Mouse (Mus musculus) CH12.LX (cell line): ENCODE results near the gene March6. TPM values are rescaled to one million over a fixed set of nuclear protein-coding genes. Genes with fewer than 3 reads are reported as not detected.

Experiments
- DNase-seq: peaks from one replicate; pipeline ENCODE4 v3.0.0-alpha.2; 2013; ENCODE audit errors: extremely low read depth
- H3K27ac ChIP-seq: 2 replicates; pipeline ENCODE4 v1.5.1; 2012; ENCODE audit warnings: low read depth, mild to moderate bottlenecking, control low read depth, moderate library complexity; ENCODE audit not compliant: insufficient read depth
- H3K27me3 ChIP-seq: replicated peaks from 2 replicates; pipeline ENCODE3; 2012; ENCODE audit warnings: inconsistent platforms
- H3K36me3 ChIP-seq, 2 experiments: replicated peaks in 1 of 2; 2 replicates each; pipeline versions ENCODE3 to v1.6.1; 2012; ENCODE audit warnings: inconsistent platforms in 1 of 2, low read length in 1 of 2, mild to moderate bottlenecking in 1 of 2, mixed read lengths in 1 of 2, moderate library complexity in 1 of 2; ENCODE audit not compliant: control insufficient read depth in 1 of 2, insufficient read depth in 1 of 2
- H3K4me1 ChIP-seq, 2 experiments: 2 replicates each; pipeline ENCODE4 v1.6.1; 2012; ENCODE audit warnings: inconsistent platforms in 1 of 2, moderate library complexity in 1 of 2; ENCODE audit not compliant: insufficient read depth in 2 of 2, control insufficient read depth in 1 of 2
- H3K4me2 ChIP-seq: 2 replicates; pipeline ENCODE4 v1.6.1; 2012; ENCODE audit warnings: low read depth, mild to moderate bottlenecking, control low read depth; ENCODE audit not compliant: poor library complexity, insufficient read depth, severe bottlenecking
- H3K4me3 ChIP-seq, 3 experiments: fragments of 150-350 bp in 1 of 3; sonication (generic) in 1 of 3; replicated peaks in 1 of 3; 2 replicates each; pipeline versions ENCODE3 to v1.5.1; 2011 to 2012; ENCODE audit warnings: low read depth in 2 of 3, low read length in 2 of 3, mild to moderate bottlenecking in 2 of 3, moderate library complexity in 2 of 3, control low read depth in 1 of 3, improper control_type of control experiment in 1 of 3, inconsistent platforms in 1 of 3, mixed read lengths in 1 of 3; ENCODE audit not compliant: poor library complexity in 1 of 3
- H3K79me2 ChIP-seq: replicated peaks from 2 replicates; pipeline ENCODE4 v1.6.1; 2012; ENCODE audit warnings: mild to moderate bottlenecking, moderate library complexity; ENCODE audit not compliant: control insufficient read depth, poor library complexity, insufficient read depth, severe bottlenecking; ENCODE audit errors: extremely low read depth
- H3K9ac ChIP-seq: 2 replicates; pipeline ENCODE4 v1.6.1; 2012; ENCODE audit warnings: low read depth, mild to moderate bottlenecking, control low read depth, moderate library complexity; ENCODE audit not compliant: insufficient read depth
- H3K9me3 ChIP-seq: replicated peaks from 2 replicates; pipeline ENCODE3; 2012; ENCODE audit warnings: low read length, inconsistent platforms, mixed read lengths
- BHLHE40 ChIP-seq: IDR thresholded peaks from 2 replicates; pipeline ENCODE4 v1.6.1; 2011; ENCODE audit warnings: mild to moderate bottlenecking, low read depth, low read length, improper control_type of control experiment
- CHD2 ChIP-seq: IDR thresholded peaks from 2 replicates; pipeline ENCODE4 v1.6.1; 2011; ENCODE audit warnings: low read length, improper control_type of control experiment
- CTCF ChIP-seq, 2 experiments: IDR thresholded peaks in 1 of 2; conservative IDR thresholded peaks in 1 of 2; 2 replicates each; pipeline ENCODE4 v1.5.1; 2011 to 2012; ENCODE audit warnings: low read depth in 2 of 2, low read length in 2 of 2, improper control_type of control experiment in 1 of 2, inconsistent platforms in 1 of 2, mild to moderate bottlenecking in 1 of 2, moderate library complexity in 1 of 2
- E2F4 ChIP-seq: IDR thresholded peaks from 2 replicates; pipeline ENCODE4 v1.6.1; 2011; ENCODE audit warnings: low read depth, low read length, improper control_type of control experiment; ENCODE audit not compliant: insufficient replicate concordance
- EP300 ChIP-seq: IDR thresholded peaks from 2 replicates; pipeline ENCODE4 v1.6.1; 2011; ENCODE audit warnings: low read length, improper control_type of control experiment
- ETS1 ChIP-seq: conservative IDR thresholded peaks from 2 replicates; pipeline ENCODE4 v1.6.1; 2012; ENCODE audit warnings: low read depth, mild to moderate bottlenecking, inconsistent platforms, low read length, improper control_type of control experiment, moderate library complexity
- HCFC1 ChIP-seq: IDR thresholded peaks from 2 replicates; pipeline ENCODE4 v1.6.1; 2012; ENCODE audit warnings: low read depth, mild to moderate bottlenecking, inconsistent platforms, low read length, improper control_type of control experiment
- IRF4 ChIP-seq: IDR thresholded peaks from 2 replicates; pipeline ENCODE4 v1.6.1; 2014; ENCODE audit warnings: low read depth, mild to moderate bottlenecking, inconsistent platforms, low read length, improper control_type of control experiment
- JUN ChIP-seq: IDR thresholded peaks from 2 replicates; pipeline ENCODE4 v1.6.1; 2011; ENCODE audit warnings: low read depth, mild to moderate bottlenecking, low read length, improper control_type of control experiment, moderate library complexity; ENCODE audit not compliant: insufficient read depth
- JUND ChIP-seq: conservative IDR thresholded peaks from 2 replicates; pipeline ENCODE4 v1.6.1; 2011; ENCODE audit warnings: low read depth, low read length, improper control_type of control experiment
- MAFK ChIP-seq: IDR thresholded peaks from 2 replicates; pipeline ENCODE4 v1.6.1; 2011; ENCODE audit warnings: low read length, improper control_type of control experiment; ENCODE audit not compliant: insufficient replicate concordance
- MAZ ChIP-seq: IDR thresholded peaks from 2 replicates; pipeline ENCODE4 v1.6.1; 2012; ENCODE audit warnings: low read depth, mild to moderate bottlenecking, inconsistent platforms, low read length, improper control_type of control experiment, moderate library complexity
- MEF2A ChIP-seq: IDR thresholded peaks from 2 replicates; pipeline ENCODE4 v1.6.1; 2014; ENCODE audit warnings: low read depth, mild to moderate bottlenecking, inconsistent platforms, low read length, improper control_type of control experiment, borderline replicate concordance
- NRF1 ChIP-seq: IDR thresholded peaks from 2 replicates; pipeline ENCODE4 v1.6.1; 2014; ENCODE audit warnings: low read depth, mild to moderate bottlenecking, inconsistent platforms, low read length, improper control_type of control experiment, moderate library complexity
- POLR2AphosphoS2 ChIP-seq: IDR thresholded peaks from 2 replicates; pipeline ENCODE4 v1.6.1; 2011; ENCODE audit warnings: low read depth, low read length, improper control_type of control experiment
- RAD21 ChIP-seq: IDR thresholded peaks from 2 replicates; pipeline ENCODE4 v1.6.1; 2011; ENCODE audit warnings: low read depth, mild to moderate bottlenecking, low read length, improper control_type of control experiment, moderate library complexity
- RCOR1 ChIP-seq: conservative IDR thresholded peaks from 2 replicates; pipeline ENCODE4 v1.6.1; 2012; ENCODE audit warnings: low read depth, mild to moderate bottlenecking, inconsistent platforms, low read length, improper control_type of control experiment
- SMC3 ChIP-seq: IDR thresholded peaks from 2 replicates; pipeline ENCODE4 v1.6.1; 2011; ENCODE audit warnings: low read depth, low read length, improper control_type of control experiment
- TBP ChIP-seq: conservative IDR thresholded peaks from 2 replicates; pipeline ENCODE4 v1.6.1; 2011; ENCODE audit warnings: low read depth, low read length, improper control_type of control experiment
- USF1 ChIP-seq: IDR thresholded peaks from 2 replicates; pipeline ENCODE4 v1.6.1; 2014; ENCODE audit warnings: low read depth, mild to moderate bottlenecking, inconsistent platforms, low read length, improper control_type of control experiment
- ZC3H11A ChIP-seq: IDR thresholded peaks from 2 replicates; pipeline ENCODE4 v1.6.1; 2012; ENCODE audit warnings: low read depth, mild to moderate bottlenecking, inconsistent platforms, low read length, improper control_type of control experiment
- ZMIZ1 ChIP-seq: IDR thresholded peaks from 2 replicates; pipeline ENCODE4 v1.6.1; 2012; ENCODE audit warnings: low read depth, mild to moderate bottlenecking, inconsistent platforms, low read length, improper control_type of control experiment
- dilution Hi-C: fragments of 300-500 bp; cut with MboI; formaldehyde crosslinking; loops from 2 replicates; pipeline ENCODE4 v1.14.3; 2020; ENCODE audit warnings: low sequenced_read_pairs; ENCODE audit not compliant: extremely low pct_unique_long_range_greater_than_20kb, extremely low pct_ligation_motif_present
- in situ Hi-C: fragments of 300-500 bp; cut with MboI; formaldehyde crosslinking; loops from 3 replicates; pipeline ENCODE4 v1.14.3; 2019; ENCODE audit warnings: low sequenced_read_pairs, low pct_ligation_motif_present, low pct_unique_long_range_greater_than_20kb, mixed read lengths
- polyA plus RNA-seq: library from polyadenylated mRNA; unstranded; fragments of >175 nt; gene quantifications from 2 replicates; pipeline ENCODE4 v1.2.1, GENCODE M21; 2012; ENCODE audit warnings: low read depth; ENCODE audit not compliant: insufficient read length
- total RNA-seq, 2 experiments: library from RNA; depleted of rRNA; stranded (reverse); fragments of 300-350 nt in 1 of 2; fragments of >200 nt in 1 of 2; gene quantifications; 2 replicates each; pipeline ENCODE4 v1.2.3; 2012 to 2014

The March6 gene
- total and polyA plus RNA-seq, 3 experiments, result 18.3 to 41.4 (median 29.1) TPM

GRCm38 (mm10) chr15:31517186-31517585, 13.7 kb downstream of the March6 start:
- no peak for TF ChIP-seq MAZ
- TF ChIP-seq USF1, result no peak
- TF ChIP-seq IRF4, result no peak
- no peak for TF ChIP-seq EP300
- peak; percentile 69 for TF ChIP-seq SMC3
- no peak for TF ChIP-seq RCOR1
- TF ChIP-seq MEF2A, result 0 out of 2 replicates have a peak, but pooled peaks have one; percentile 21
- no peak for TF ChIP-seq HCFC1
- TF ChIP-seq BHLHE40, result no peak
- no peak for TF ChIP-seq MAFK
- peak in 1 of 2 experiments; percentile 73; a peak in 2 of 4 replicates for TF ChIP-seq CTCF (conservative IDR thresholded peaks at IDR 0.05 in 1 of 2, IDR thresholded peaks at IDR 0.05 in 1 of 2; ENCODE audit: low read depth in 2 of 2, low read length in 2 of 2)
- TF ChIP-seq JUND, result no peak
- TF ChIP-seq CHD2, result no peak
- no peak for TF ChIP-seq TBP
- TF ChIP-seq ZMIZ1, result no peak
- TF ChIP-seq ETS1, result no peak
- no peak for TF ChIP-seq POLR2AphosphoS2
- no peak for TF ChIP-seq JUN
- TF ChIP-seq E2F4, result no peak
- TF ChIP-seq RAD21, result peak; percentile 70
- peak; percentile 16; the same call in 1 of the 2 replicates for TF ChIP-seq ZC3H11A
- TF ChIP-seq NRF1, result no peak
- TF ChIP-seq, all 38 proteins: peak for 5
- H3K27me3 ChIP-seq, result no peaks in the 10 kb centered on the region
- no peak overlapping the region for H3K27ac ChIP-seq
- H3K4me2 ChIP-seq, result no peak overlapping the region
- H3K4me3 ChIP-seq, result no peak overlapping the region
- peaks cover 49% of the 10 kb centered on the region for H3K79me2 ChIP-seq
- in situ Hi-C loops, result no loop called here
- H3K36me3 ChIP-seq, result peaks cover 0 to 3% of the 10 kb centered on the region in 2 experiments
- H3K9me3 ChIP-seq, result no peaks in the 10 kb centered on the region
- H3K4me1 ChIP-seq, result peaks cover 0 to 36% of the 10 kb centered on the region in 2 experiments; a peak in 3 of 4 replicates
- H3K9ac ChIP-seq, result no peak overlapping the region
- no peak for DNase-seq
- dilution Hi-C loops, result no loop called here

GRCm38 (mm10) chr15:31511795-31512194, 19.1 kb downstream of the March6 start:
- dilution Hi-C loops (no loop called here), in situ Hi-C loops (loop anchor here (5.0 kb wide), 1 partner anchor 76 kb away; no protein-coding TSS in a partner anchor)
- Histone ChIP-seq H3K4me2 (no peak overlapping the region), H3K79me2 (peaks cover 37% of the 10 kb centered on the region), H3K9ac (no peak overlapping the region), H3K4me1 (peaks cover 8 to 57% of the 10 kb centered on the region in 2 experiments), H3K9me3 (no peaks in the 10 kb centered on the region), H3K36me3 (peaks cover 0 to 6% of the 10 kb centered on the region in 2 experiments), H3K4me3 (no peak overlapping the region), H3K27ac (no peak overlapping the region), H3K27me3 (no peaks in the 10 kb centered on the region)
- no peak for DNase-seq
- no peak for TF ChIP-seq CTCF (conservative IDR thresholded peaks at IDR 0.05 in 1 of 2, IDR thresholded peaks at IDR 0.05 in 1 of 2; ENCODE audit: low read depth in 2 of 2, low read length in 2 of 2)
- TF ChIP-seq RAD21, result no peak
